Comparison of ENCODE assay signal across 7 mouse cellular contexts in the genomic region with DNA sequence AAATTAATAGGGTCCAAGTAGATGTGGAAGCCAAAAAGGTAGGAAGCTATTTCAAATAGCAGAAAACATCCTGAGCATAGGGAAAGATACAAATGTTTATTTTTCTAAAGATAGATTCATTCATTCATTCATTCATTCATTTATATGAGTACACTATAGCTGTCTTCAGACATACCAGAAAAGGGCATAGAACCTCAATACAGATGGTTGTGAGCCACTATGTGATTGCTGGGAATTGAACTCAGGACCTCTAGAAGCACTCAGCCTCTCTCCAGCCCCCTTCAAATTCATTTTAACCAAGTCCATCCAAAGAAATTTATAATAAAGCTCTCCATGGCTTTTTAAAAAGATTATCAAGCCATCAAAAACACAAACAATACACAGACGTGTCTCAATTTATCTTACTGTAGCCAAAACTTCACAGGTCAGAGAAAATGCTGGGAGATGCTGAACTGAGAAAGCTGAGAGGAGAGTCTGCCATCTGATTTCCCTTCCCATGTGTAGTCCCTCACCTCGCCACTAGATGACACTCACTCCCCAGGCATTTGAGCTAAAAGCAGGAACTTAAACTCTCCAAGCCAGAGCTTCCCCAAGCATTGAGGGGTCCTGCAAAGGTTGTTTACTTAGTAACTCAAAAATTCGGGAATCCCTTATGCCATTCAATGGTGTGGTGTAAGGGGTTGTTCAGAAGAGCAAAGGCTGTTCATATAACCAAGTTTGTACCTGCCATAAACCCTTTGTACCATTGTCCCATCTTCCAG. TPM values are rescaled to one million over a fixed set of nuclear protein-coding genes. Genes with fewer than 3 reads are reported as not detected.
DNase-seq lines count a peak whose midpoint lies in the region; ATAC-seq lines count a peak whose summit lies in the region.

No protein-coding gene starts in this region.

- H3K4me3 ChIP-seq in forebrain, embryonic 14.5 days (ENCODE audit: low read depth, low read length) = no peak overlapping the region
- no peak overlapping the region for H3K4me3 ChIP-seq in midbrain, embryonic 11.5 days (ENCODE audit: low read depth, low read length)

- H3K27ac ChIP-seq in forebrain, embryonic 14.5 days (ENCODE audit: low read depth, low read length) = no peak overlapping the region
- no peak overlapping the region for H3K27ac ChIP-seq in midbrain, embryonic 11.5 days (ENCODE audit: low read depth, low read length)

- peak; percentile 72 for ATAC-seq in forebrain, embryonic 14.5 days
- peak; percentile 64; the same call in 1 of the 2 replicates for ATAC-seq in midbrain, embryonic 11.5 days (ENCODE audit: low FRiP score)

- H3K36me3 ChIP-seq in forebrain, embryonic 14.5 days (ENCODE audit: control insufficient read depth, insufficient read depth, low read length) = no peaks in the 10 kb centered on the region
- H3K36me3 ChIP-seq in midbrain, embryonic 11.5 days (ENCODE audit: control insufficient read depth, insufficient read depth, low read length) = no peaks in the 10 kb centered on the region

- H3K27me3 ChIP-seq in forebrain, embryonic 14.5 days (replicated peaks; ENCODE audit: control insufficient read depth, insufficient read depth, low read length) = no peaks in the 10 kb centered on the region
- H3K27me3 ChIP-seq in midbrain, embryonic 11.5 days (ENCODE audit: control insufficient read depth, insufficient read depth, low read length) = no peaks in the 10 kb centered on the region

- peak; percentile 50 for DNase-seq in Muller cell, postnatal 12 days (ENCODE audit: inconsistent ontology term)
- DNase-seq in c-Kit-positive CD71-positive TER-119-negative erythroid progenitor cells, embryonic 14.5 days (ENCODE audit: low read depth) = peak; percentile 51
- peak; percentile 76 for DNase-seq in forebrain, embryonic 14.5 days (ENCODE audit: low spot score)
- DNase-seq in induced T-regulatory cell, adult 2 months (ENCODE audit: low read depth) = peak; percentile 75
- DNase-seq in left cerebral cortex, adult 18-20 months (ENCODE audit: low spot score in 2 of 2) = peak; percentile 67 to 74
- DNase-seq in midbrain, embryonic 11.5 days (ENCODE audit: low spot score, missing footprints) = peak; percentile 93
- DNase-seq in right cerebral cortex, postnatal 4 days = peak; percentile 72

- no peak overlapping the region for H3K9ac ChIP-seq in forebrain, embryonic 14.5 days (ENCODE audit: low read length)
- H3K9ac ChIP-seq in midbrain, embryonic 11.5 days (ENCODE audit: low read length) = no peak overlapping the region

- 6% methylated on average over 3 of the region's 3 CpGs for WGBS in forebrain, embryonic 14.5 days
- under 1% methylated on average over 3 of the region's 3 CpGs for WGBS in midbrain, embryonic 11.5 days

- H3K9me3 ChIP-seq in forebrain, embryonic 14.5 days (replicated peaks; ENCODE audit: control insufficient read depth, low read length) = no peaks in the 10 kb centered on the region
- no peaks in the 10 kb centered on the region for H3K9me3 ChIP-seq in midbrain, embryonic 11.5 days (ENCODE audit: control insufficient read depth, low read length)

- no peak overlapping the region for H3K4me2 ChIP-seq in forebrain, embryonic 14.5 days (ENCODE audit: low read length)
- no peak overlapping the region for H3K4me2 ChIP-seq in midbrain, embryonic 11.5 days

- no peaks in the 10 kb centered on the region for H3K4me1 ChIP-seq in forebrain, embryonic 14.5 days (ENCODE audit: control insufficient read depth, insufficient read depth, low read length)
- H3K4me1 ChIP-seq in midbrain, embryonic 11.5 days (ENCODE audit: control insufficient read depth, insufficient read depth, low read length) = no peaks in the 10 kb centered on the region

RNA-seq across cellular contexts. Expression of gene Mmp20, which starts 24.9 kb away (rescaled TPM):
- not detected in 2 replicates for polyA plus RNA-seq in forebrain, embryonic 14.5 days (2014; fragmentation: Nextera tagmentation; extraction: Ambion mirVana)
- total RNA-seq in left cerebral cortex, adult 18-20 months (2021) = not detected
- not detected in 2 replicates for polyA plus RNA-seq in midbrain, embryonic 11.5 days (2014; fragmentation: Nextera tagmentation; extraction: Ambion mirVana)

RNA-seq across cellular contexts. Expression of gene Mmp27, which starts 32.0 kb away (rescaled TPM):
- not detected in 2 replicates for polyA plus RNA-seq in forebrain, embryonic 14.5 days (2014; fragmentation: Nextera tagmentation; extraction: Ambion mirVana)
- total RNA-seq in left cerebral cortex, adult 18-20 months (2021) = not detected
- not detected in 2 replicates for polyA plus RNA-seq in midbrain, embryonic 11.5 days (2014; fragmentation: Nextera tagmentation; extraction: Ambion mirVana)

RNA-seq across cellular contexts. Expression of gene Mmp8, which starts 44.9 kb away (rescaled TPM):
- not detected in 2 replicates for polyA plus RNA-seq in forebrain, embryonic 14.5 days (2014; fragmentation: Nextera tagmentation; extraction: Ambion mirVana)
- total RNA-seq in left cerebral cortex, adult 18-20 months (2021) = not detected
- polyA plus RNA-seq in midbrain, embryonic 11.5 days (2014; fragmentation: Nextera tagmentation; extraction: Ambion mirVana) = not detected in 2 replicates
